Mouse (Mus musculus) liver (tissue): Measurements from ENCODE around the gene Txndc2.

Experiments used
- DNase-seq: peaks from one replicate; pipeline ENCODE4 v3.0.0-alpha.2; 2020; ENCODE audit warnings: mixed read lengths

The Txndc2 gene

DNA sequence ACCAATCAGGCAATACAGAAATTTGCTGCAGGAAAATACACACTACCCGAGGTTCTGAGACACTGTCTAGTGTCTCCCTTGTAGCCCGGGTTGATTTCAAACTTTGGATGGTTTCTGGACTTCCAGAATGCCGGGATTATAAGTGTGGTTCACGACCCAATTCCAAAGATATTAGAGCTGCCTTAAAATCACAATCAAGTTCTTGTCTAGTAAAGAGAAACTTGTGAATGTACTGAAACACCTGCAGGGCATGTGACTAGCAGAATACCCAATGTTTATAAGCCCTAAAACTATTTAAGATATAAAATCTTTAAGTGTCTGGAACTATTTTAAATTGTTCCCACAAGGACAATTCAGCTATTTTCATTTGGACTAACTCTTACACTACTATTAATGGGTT is 30.2 kb downstream of the Txndc2 start:
- no peak for DNase-seq

DNA sequence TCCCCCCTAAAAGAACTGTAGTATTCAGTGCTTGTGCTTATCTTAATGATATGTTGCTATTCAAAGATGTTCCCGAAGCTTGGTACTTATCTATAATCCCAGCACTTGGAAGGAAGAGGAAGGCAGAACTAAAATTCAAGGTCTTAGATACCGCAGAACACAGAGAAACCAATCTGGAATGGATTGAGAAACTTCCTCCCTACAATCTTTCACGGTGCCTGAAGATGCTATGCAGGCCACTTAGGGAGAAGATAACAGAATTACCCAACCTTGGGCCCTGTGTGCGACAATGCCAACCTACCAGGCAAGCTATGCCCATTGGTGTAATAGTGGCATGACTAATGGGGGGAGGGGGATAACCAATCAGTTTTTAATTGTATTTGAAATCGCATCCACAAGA is 33.2 kb downstream of the Txndc2 start:
- no peak for DNase-seq

DNA sequence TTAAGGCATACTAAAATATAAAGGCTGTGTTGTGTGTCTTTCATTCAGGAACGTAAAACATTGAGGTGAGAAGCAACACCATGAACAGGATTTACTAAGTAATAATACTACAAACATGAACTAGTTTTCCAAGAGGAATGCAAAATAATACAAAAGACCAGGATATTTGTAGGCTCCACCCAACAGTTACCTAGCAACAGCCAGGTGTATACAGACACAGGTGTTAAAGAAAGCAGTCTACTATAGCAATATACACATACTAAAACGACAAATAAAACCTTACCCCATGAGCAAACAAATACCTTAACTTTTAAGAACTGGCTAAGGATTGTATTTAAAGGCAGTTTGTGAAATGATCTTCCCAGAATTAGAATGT is 33.7 kb downstream of the Txndc2 start:
- no peak for DNase-seq

- DNase-seq, result no peak
These were observed 34.2 kb downstream of the Txndc2 start for GRCm38 (mm10) chr17:65607574-65608311.

- peak; percentile 62 for DNase-seq
These were observed 36.0 kb downstream of the Txndc2 start for GRCm38 (mm10) chr17:65606014-65606413.

GRCm38 (mm10) chr17:65604892-65605291 is 37.1 kb downstream of the Txndc2 start:
- no peak for DNase-seq

- no peak for DNase-seq
These were observed 37.7 kb downstream of the Txndc2 start for GRCm38 (mm10) chr17:65604315-65604714.

DNA sequence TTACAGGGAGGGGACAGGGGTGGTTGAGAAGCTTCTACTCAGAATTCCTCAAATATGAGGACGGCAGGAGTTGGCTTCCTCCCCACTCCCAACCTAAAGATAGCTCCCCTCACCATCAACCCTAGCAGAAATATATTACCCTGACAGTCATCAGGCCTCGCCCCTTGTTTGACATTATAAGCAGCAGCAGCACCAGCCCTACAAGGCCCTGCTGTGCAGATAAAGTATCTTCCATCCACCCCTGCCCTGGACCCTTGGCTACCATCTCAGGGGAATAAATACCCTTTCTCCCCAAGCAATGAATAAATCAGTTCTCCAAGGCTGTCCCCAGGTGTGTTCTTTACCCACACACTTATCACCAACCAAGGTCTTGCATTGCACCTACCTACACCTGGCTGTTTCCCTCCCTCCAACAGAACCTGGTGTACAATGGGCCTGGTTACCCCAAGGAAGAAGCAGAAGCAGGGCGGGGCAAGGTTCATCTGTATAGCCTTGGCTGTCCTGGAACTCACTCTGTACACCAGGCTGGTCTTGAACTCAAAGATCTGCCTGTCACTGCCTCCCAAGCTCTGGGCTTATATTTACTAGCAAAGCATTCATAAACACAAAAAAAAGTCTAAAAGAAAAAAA is 44.0 kb downstream of the Txndc2 start:
- DNase-seq, result no peak

GRCm38 (mm10) chr17:65594687-65595086 is 47.3 kb downstream of the Txndc2 start:
- DNase-seq, result no peak
